Mouse (Mus musculus): ENCODE results near the gene Pnkd.
"Not testable (repeated sequence)": the region's sequence is repeated elsewhere in the genome, so short reads cannot be mapped to it uniquely, and the experiment has no call there.

Pnkd gene

DNA sequence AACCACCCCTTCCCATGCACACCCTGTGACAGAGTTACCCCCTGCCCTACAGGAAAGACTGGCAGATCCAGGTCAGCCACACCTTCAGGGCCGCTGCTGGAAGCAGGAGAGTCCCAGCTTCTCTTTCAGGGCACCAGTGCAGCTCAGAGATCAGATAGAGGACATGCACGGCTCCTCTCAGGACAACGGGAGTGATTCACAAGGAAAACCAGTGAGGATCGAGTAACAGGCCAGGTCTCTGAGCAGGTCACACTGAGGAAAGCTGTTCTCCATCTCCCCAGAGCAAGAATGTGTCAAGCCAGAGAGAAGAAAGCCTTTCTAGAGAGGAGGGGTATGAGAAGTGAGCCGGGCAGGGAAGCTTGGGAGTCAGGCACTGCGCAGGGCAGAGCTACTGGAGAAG is 11.7 kb downstream of the Pnkd start:
- DNase-seq (ENCODE audit: low read depth, low spot score) = no peak

DNA sequence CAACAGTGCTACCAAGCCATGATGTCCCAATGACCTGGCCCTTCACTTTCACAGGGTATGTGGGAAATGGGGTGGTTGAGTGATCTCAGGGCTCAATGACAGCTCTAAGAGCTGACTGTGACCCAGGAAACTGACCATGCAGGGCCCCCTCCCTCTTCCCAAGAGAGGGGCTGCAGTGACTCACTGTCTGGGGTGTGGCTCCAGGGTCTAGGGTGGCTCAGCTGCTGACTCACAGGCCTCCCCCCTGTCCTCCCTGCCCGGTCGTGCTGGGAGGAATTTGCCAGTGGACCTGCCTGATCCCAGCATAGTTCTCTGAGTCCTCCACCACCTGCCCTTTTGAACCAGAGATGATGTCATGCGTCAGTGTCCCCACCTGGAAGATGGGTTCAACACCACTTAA is 12.5 kb downstream of the Pnkd start:
- no peak for DNase-seq (ENCODE audit: low read depth, low spot score)

DNA sequence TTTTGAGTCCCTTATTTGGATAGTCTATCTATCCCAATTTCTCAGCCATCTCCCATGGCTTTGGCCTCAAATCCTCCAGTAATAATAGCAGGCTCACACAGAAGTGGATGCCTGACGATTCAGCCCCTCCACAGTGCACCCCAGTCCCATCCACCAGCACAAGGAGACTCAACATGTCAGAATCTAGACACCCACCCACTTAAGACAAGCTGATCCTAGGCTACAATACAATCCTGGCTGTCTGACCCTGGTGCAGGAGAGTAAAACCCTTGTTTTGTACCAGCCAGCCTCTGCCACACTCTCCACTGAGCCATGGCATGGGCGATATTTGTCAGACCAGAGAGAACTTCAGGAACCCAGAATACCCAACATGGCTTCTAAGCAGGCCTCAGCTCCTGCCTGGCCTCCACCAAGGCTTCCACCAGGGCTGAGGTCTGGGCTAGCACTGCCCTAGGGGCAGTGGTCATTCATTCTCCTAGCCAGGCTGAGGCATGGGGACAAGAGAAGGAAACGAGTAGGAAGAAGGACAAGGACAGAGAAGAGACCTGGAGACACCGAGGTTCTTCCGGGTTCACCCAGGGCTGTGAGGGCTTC is 13.5 kb downstream of the Pnkd start:
- DNase-seq (ENCODE audit: low read depth, low spot score) = no peak

DNA sequence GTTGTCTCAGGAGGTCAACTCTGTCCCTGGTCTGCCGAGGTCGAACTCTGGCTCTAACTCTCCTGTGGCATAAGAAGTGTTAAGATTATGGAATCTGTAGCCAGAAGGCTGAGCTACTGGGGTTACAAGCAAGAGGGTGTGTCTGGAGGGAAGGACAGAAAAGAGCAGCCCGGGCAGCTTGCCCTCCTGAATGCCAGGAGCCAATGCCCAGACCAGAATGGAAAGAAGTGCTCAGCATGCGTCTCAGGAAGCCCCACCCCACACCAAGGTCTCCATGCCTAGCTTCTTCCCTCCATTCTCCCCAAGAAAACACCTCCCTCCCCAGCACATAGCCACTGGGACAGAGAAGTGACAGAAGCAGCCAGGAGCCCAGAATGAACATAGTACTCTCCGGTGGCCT is 14.3 kb downstream of the Pnkd start:
- DNase-seq (ENCODE audit: low read depth, low spot score) = no peak

DNA sequence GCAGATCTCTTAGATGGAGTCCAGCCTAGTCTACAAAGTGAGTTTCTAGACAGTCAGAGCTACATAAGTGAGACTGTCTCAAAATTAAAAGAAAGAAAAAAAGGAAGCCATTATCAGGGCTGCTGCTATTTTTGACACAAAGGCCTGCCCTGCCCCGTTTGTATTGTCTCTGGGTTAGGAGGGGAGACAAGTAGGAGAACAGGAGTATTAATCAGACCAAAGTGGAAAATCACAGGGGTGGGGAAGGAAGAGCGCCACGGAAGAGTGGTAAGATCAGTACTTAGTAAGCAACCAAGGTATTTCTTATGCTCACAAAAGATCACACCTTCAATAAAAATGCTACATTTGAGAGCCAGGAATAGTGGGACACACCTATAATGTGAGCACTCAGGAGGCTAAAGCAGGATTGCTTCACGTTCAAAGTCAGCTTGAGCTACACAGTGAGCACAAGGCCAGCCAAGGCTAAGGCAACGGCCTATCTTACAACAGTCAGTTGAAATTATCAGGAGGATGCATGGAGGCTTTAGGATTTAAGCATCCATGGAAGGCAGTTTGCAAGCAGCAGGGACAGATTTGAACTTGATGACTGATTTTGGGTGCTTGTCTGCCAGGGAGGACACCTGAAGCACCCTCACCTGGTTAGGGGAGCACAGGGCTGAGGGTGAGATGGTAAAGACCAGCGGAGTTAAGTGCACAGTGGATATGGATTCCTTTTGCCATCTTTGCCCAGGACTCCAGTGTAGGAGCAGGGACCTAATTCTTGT is 15.8 kb downstream of the Pnkd start:
- no peak for DNase-seq (ENCODE audit: low read depth, low spot score)

DNA sequence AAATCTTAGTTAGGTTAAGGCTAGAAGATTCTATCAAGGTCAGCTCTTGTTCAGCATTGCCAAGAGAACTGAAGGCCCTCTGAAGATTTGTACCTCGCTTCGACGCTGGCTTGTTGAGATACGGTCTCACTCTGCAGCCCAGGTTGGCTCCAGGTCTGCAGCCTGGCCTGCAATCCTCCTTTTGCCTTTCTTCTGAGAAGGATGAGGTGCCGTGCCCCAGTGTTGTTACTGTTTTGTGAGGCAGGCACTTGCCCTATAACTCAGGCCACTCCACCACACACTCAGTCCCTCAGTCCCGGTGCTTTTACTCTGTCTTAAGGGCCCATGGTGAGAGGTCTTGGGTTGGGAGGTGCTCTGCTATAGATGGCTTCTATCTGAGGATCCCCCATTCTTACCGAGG is 17.5 kb downstream of the Pnkd start:
- DNase-seq (ENCODE audit: low read depth, low spot score) = no peak

DNA sequence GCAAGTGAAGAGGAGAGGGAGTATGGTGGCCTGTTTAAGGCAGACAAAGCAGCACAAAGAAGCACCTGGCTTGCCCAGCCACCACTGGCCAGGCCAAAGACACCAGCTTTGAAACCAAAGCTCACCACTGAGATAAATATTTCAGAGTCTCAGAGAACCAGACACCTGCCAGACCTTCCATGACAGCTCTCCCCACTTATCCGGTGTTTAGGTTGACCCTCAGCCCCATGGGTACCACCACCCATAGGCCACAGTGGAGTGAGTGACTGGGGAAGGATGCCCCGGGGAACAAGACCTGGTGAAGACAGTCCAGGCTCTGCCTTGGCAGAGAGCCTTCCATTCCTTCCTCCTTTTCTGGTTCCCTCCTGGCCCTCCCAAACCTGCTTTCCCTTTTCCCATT is 18.1 kb downstream of the Pnkd start:
- DNase-seq (ENCODE audit: low read depth, low spot score) = no peak

DNA sequence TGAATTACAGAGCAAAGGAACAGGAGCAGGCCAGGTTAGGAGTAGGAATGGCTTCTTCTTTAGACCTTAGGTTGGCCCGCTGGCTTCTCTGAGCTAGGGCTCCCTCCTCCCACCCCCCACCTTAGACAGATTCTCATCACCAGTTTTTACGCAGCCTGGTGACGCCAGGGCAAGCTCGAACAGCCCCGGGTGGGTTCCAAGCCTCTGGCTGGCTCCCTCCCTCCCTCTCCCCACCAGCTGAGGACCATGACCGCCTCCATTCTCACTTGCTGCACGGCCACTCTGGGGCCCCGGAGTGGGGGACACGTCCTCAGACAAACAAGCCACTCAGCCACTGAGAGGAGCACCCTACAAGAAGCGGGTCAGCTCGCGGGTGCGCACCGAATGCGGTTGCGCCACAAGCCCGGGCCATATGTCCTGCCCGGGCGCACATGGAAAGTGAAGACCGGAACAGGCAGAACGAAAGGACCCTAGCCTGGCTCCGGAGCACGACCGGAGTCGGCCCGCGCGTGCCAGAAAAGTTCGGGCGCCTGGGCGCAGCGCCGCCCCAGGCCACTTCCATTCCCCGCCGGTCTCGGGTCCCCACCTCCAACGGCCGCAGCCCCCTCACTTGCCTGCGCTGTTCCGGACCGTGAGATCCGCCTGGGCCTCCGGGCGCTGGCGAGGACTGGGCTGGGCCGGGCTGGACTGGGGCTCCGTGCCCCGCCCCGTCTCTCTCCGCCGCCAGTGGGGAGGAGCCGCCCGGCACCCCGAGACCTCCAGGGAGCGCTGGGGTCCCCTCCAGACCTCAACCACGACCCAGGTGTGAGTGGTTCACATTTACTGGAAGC is 19.0 kb downstream of the Pnkd start:
- peak; percentile 58 for DNase-seq (ENCODE audit: low read depth, low spot score)

DNA sequence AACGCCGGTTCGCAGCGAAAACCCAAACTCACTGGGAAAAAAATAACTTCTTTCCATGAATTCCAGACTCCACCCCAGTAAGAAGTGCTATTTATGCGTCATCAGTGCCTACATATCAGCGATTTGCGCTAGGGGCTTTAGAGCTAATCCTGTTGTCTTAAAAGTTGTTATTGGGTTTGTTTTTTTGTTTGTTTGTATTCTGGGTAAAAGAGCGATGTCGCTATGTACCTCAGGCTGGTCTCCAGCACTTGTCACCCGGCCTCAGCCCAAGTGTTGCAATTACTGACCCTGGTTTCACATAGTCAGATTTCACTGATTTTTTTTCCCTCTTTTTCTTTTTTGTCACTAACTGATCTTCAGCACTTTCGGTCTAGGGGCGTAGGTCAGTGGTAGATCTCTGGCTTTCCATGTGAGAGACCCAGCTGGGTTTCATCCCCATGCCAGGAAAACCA is 19.6 kb downstream of the Pnkd start:
- DNase-seq (ENCODE audit: low read depth, low spot score) = no peak

DNA sequence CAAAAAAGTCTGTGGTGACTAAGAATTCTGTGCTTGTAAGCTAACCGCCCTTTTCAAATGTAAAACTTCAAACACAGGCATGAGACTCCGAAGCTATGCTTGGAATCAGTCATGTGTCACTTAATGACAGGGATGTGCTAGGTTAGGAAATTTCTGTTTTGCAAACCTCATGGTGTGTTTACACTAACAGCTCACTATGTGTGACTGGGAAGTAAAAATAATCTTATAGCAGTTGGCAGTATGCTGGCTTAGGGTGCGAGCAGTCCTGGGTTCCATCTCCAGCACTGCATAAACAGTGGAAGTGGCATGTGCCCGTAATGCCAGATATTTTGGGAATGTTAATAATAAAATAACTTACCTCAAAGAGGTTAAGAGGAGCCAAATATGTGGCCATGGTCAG is 20.2 kb downstream of the Pnkd start:
- DNase-seq (ENCODE audit: low read depth, low spot score) = no peak

DNA sequence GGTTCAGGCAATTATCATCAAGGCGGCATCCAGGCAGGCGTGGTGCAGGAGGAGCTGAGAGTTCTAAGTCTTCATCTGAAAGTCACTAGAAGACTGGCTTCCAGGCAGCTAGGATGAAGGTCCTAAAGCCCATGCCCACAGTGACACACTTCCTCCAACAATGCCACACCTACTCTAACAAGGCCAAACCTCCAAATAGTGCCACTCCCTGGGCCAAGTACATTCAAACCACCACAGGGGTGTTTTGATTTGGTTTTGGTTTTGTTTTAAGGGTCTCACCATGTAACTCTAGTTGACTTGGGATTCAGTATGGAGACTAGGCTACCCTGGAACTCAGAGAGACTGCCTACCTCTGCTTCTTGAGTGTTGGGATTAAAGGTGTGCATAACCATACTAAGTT is 20.8 kb downstream of the Pnkd start, which contains the start of gene Tmbim1:
Tmbim1 (minus strand) TSS at position 101 of the 400 bp plus-strand sequence.
- no peak for DNase-seq (ENCODE audit: low read depth, low spot score)

DNA sequence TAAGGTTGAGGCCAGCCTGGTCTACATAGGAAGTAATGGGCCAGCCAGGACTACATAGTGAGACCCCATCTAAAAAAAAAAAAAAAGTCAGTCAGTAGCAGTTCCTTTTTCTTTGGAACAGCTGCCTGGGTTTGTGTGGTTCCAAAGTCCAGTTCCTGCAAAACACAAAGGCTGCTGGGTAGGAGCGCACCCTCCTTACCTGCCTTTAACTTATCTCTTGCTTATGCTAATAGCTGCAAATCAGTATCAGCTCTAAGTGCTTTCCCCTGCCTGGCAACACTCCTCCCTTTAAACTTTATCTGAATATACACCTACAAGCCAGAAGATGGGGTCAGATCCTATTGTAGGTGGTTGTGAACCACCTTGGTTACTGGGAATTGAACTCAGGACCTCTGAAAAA is 22.4 kb downstream of the Pnkd start:
- DNase-seq (ENCODE audit: low read depth, low spot score) = peak; percentile 67

DNA sequence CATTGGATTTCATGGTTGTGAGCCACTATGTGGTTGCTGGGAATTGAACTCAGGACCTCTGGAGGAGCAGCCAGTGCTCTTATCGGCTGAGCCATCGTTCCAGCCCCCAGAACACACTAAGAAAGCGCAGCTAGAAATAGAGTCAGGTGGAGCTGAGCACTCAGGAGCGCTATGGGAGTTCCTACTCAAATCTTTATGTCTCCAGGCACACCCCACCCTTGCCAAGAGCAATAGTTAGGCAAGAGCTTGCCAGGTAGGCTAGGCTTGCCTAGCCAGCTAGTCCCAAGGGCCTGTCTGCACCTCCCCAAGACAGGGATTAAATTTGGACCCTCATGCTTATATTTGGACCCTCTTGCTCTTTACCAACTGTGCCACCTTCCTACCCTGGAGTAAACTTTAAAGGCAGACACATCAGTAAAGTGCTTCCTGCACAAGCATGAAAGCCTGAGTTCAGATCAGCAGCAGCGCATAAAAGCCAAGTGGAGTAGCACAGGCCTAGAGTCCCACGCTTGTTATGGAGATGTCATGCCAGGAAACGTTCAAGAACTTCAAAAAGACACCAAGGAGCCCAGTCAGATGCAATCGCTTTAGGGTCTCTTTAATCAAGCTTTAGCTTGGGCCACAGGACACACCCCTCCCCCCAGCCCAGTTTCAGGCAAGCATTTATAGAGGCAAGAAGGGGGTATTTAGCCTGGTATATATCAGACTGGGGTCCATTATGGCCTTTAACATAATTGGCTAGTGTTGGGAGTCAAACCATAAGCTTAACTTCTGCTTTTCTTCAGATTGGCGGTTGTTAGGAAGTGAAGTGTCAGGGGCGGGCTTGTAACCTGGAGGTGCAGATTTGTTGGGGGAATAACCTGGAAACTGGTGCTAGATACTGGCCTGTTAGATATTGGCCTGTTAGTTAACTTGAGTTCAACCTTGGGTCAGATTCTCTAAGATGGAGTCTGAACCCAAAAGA is 23.6 kb downstream of the Pnkd start:
- peak; percentile 91 for DNase-seq (ENCODE audit: low read depth, low spot score)

DNA sequence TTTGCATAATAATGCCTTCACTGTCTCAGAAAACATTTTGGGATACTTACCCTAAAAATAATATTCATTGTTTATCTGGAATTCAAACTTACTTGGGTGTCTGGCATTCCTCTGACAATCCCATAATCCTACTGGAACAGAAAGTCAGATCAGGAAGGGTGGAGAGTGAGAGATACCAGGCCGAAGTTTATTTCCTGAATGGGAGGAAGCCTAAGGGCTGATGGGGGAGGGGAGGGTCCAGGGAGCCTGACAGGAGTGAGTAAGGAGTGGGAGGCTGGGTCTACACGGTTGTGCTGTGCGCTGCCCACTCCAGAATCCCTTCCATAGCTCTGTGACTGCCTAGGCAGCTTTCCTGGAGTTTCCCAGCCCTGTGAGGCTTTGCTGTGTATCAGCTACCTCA is 25.0 kb downstream of the Pnkd start:
- peak; percentile 81 for DNase-seq (ENCODE audit: low read depth, low spot score)

DNA sequence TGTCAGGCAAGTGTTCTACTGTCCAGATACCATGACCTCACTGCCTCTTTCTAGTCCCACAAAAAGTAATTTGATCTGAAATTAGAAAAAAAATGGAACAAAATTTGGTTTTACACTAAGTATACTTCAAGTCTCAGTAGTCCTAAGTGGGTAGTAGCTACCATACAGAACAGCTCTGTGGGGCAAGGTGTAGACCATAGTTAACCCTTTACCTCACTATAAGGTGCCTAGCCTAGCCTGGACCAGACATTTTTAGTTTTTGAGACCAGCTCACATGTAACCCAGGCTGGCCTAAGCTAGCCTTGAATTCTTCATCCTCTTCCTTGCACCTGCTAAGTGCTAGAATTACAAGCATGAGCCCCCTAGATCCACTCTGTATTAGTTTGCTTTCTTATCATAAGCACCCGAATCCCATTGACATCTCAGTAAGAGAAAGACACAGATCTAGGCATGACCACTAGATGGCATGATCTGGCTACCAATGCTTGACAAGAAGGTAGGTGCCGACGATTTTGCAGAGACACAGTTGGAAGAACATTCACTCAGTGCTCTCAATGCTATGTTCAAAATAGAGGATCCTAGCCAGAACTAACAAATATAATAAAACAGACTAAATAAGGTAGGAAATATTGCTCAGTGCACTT is 28.4 kb downstream of the Pnkd start:
- DNase-seq (ENCODE audit: low read depth, low spot score) = peak; percentile 91

DNA sequence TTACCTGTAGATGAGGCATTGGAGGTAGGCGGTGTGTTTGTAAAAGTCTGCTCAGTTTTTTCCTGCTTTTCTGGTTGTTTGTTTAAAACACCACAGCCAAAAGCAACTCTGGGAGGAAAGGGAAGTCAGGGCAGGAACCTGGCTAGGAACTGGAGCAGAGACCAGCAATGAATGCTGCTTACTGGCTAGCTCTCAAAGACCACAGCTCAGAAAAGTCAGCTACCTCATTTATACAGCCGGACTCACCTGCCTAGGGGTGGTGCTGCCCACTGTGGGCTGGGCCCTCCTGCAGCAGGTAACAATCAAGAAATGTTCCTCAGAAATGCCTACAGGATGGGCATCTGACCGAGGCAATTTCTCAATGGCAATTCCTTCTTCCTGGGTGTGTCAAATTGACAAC is 30.1 kb downstream of the Pnkd start:
- no peak for DNase-seq (ENCODE audit: low read depth, low spot score)

DNA sequence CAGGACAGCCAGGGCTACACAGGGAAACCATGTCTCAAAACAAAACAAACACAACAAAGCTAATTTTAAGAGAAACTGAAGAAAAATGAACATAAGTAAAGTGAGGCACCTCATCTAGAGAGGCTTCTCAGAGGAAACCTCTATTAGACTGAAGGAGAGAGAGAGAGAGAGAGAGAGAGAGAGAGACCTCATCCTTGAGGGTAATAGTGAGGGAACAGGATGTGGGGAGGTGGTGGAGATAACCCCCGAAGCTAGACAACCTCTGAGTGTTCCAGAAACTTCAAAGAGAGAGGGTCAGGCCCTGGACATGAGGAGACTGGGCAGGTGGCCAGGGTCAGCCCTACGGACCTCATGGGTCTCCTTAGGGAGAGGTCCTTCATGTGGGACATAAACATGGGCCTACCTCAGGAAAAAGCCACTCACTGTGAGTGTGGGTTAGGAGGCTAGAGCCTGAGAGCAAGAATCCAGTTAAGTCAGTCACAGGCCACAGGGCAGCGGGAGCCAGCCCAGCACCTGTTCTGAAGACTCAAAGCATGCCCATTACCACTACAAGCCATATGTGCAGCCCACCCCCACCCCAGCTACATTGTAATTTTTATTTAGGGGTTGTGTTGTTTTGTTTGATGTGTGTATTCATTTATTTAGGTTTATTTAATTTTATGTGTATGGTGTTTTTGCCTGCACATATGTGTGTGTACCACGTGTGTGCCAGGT is 31.5 kb downstream of the Pnkd start:
- DNase-seq (ENCODE audit: low read depth, low spot score) = no peak

DNA sequence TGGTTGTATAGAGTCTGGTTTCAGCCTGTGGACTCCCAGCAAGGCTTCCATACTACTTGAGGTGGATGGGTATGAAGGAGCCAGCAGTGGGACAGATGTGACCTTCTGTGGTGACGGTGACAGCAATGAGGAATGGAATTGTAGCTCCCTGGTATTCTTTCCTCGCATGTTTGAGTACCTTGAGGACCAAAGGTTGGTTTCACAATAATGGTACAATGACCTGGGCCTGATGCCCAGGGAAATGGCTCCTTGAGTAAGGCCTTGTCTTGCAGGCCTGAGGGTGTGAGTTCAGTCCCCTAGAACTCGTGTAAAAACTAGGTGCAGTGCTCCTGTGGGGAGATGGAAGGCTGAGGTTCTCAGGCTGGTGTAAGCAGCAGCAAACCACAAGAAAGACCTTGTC is 34.0 kb downstream of the Pnkd start:
- DNase-seq (ENCODE audit: low read depth, low spot score) = no peak

DNA sequence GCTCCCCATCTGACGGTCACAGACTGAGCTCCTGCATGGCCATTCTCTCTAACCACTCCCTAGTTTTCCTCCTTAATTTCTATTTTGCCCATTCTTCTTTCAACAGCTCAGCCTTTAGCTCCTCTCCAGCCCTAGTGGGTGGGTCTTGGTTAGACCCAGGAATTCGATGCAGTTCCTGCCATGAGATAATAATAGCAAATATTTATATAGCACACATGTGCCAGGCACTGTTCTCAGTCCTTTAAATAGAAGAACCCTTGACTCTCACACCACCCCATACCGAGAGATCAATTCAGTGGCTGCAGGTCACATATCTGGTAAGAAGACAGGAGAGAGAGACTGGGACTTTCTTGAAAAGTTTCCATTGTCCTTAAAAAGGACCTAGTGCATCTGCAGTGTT is 36.7 kb downstream of the Pnkd start:
- DNase-seq (ENCODE audit: low read depth, low spot score) = no peak

DNA sequence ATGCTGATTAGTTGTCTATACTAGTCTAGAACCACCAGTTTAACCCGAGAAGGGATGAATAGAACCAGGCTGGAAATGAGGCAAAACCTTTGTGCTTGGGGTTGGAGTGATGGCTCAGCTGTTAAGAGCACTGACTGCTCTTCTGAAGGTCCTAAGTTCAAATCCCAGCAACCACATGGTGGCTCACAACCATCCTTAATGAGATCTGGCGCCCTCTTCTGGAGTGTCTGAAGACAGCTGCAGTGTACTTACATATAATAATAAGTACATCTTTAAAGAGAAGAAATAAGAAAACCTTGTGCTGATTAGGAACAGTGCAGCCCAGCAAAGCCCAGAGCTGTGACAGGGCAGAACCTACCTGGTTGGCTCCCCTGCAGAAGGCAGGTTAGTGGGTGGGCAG is 42.2 kb downstream of the Pnkd start:
- DNase-seq (ENCODE audit: low read depth, low spot score) = not testable (repeated sequence)
